ENCODE assay signal across 8 mouse cellular contexts in genomic region chr9:52167506-52167862, GRCm38 (mm10). TPM values are rescaled to one million over a fixed set of nuclear protein-coding genes. Genes with fewer than 3 reads are reported as not detected.
DNase-seq lines count a peak whose midpoint lies in the region; ATAC-seq and TF ChIP-seq lines count a peak whose summit lies in the region.

No protein-coding gene starts in this region.

- 4% methylated on average over 8 of the region's 8 CpGs for WGBS in kidney, embryonic 14.5 days
- WGBS in forebrain, embryonic 12.5 days: under 1% methylated on average over 8 of the region's 8 CpGs
- 12% methylated on average over 8 of the region's 8 CpGs for WGBS in liver, embryonic 14.5 days (ENCODE audit: insufficient replicate concordance)

- H3K9ac ChIP-seq in kidney, embryonic 14.5 days (ENCODE audit: low read depth, low read length): peak overlapping the region; percentile 87
- H3K9ac ChIP-seq in forebrain, embryonic 12.5 days: peak overlapping the region; percentile 99
- H3K9ac ChIP-seq in liver, embryonic 14.5 days (replicated peaks): no peak overlapping the region

- peaks cover 12% of the 10 kb centered on the region; the same call in 1 of the 2 replicates for H3K4me1 ChIP-seq in kidney, embryonic 14.5 days (ENCODE audit: control insufficient read depth, insufficient read depth, low read length)
- H3K4me1 ChIP-seq in G1E (ENCODE audit: insufficient read depth, low read depth, low read length): peaks cover 65% of the 10 kb centered on the region
- H3K4me1 ChIP-seq in forebrain, embryonic 12.5 days: peaks cover 34% of the 10 kb centered on the region
- H3K4me1 ChIP-seq in liver, embryonic 14.5 days (replicated peaks; ENCODE audit: control insufficient read depth in 2 of 2, insufficient read depth in 2 of 2, low read length in 1 of 2): peaks cover 3 to 6% of the 10 kb centered on the region in 2 experiments; a peak in 3 of 4 replicates

- DNase-seq in kidney, adult 9 months: no peak
- no peak for DNase-seq in G1E (ENCODE audit: low spot score)
- DNase-seq in liver, embryonic 14.5 days (ENCODE audit: low read depth in 3 of 3, low spot score in 3 of 3): no peak
- DNase-seq in adrenal gland, adult (ENCODE audit: inconsistent age in 2 of 2, low spot score in 1 of 2): no peak
- DNase-seq in T-cell, adult 2 months (ENCODE audit: low spot score): no peak
- no peak for DNase-seq in right cerebral cortex, postnatal 14 days

- no peaks in the 10 kb centered on the region for H3K36me3 ChIP-seq in kidney, embryonic 14.5 days (ENCODE audit: control insufficient read depth, insufficient read depth, low read length)
- H3K36me3 ChIP-seq in G1E (replicated peaks): peaks cover 14% of the 10 kb centered on the region
- H3K36me3 ChIP-seq in forebrain, embryonic 12.5 days (replicated peaks): 0 out of 2 replicates have a peak, but pooled peaks cover 6% of the 10 kb centered on the region
- no peaks in the 10 kb centered on the region for H3K36me3 ChIP-seq in liver, embryonic 14.5 days (replicated peaks; ENCODE audit: control insufficient read depth, insufficient read depth, low read depth)

- TF ChIP-seq CTCF in G1E (IDR thresholded peaks at IDR 0.05; ENCODE audit: low read depth, low read length): no peak
- TF ChIP-seq CTCF in liver, embryonic 14.5 days (IDR thresholded peaks at IDR 0.05; ENCODE audit: low read depth): no peak

- H3K27ac ChIP-seq in kidney, embryonic 14.5 days (ENCODE audit: low read depth, low read length): peak overlapping the region; percentile 85
- peak overlapping the region; percentile 98 for H3K27ac ChIP-seq in forebrain, embryonic 12.5 days
- no peak overlapping the region for H3K27ac ChIP-seq in liver, embryonic 14.5 days

- peak overlapping the region; percentile 59 for H3K4me2 ChIP-seq in kidney, embryonic 14.5 days (replicated peaks; ENCODE audit: low read depth, low read length)
- peak overlapping the region; percentile 67 for H3K4me2 ChIP-seq in forebrain, embryonic 12.5 days
- H3K4me2 ChIP-seq in liver, embryonic 14.5 days (ENCODE audit: low read depth): peak overlapping the region; percentile 86

- no peaks in the 10 kb centered on the region for H3K9me3 ChIP-seq in kidney, embryonic 14.5 days (ENCODE audit: control insufficient read depth, low read length)
- H3K9me3 ChIP-seq in G1E (replicated peaks): no peaks in the 10 kb centered on the region
- H3K9me3 ChIP-seq in forebrain, embryonic 12.5 days: no peaks in the 10 kb centered on the region
- no peaks in the 10 kb centered on the region for H3K9me3 ChIP-seq in liver, embryonic 14.5 days (ENCODE audit: control insufficient read depth, low read length)

- peak overlapping the region; percentile 89 for H3K4me3 ChIP-seq in kidney, embryonic 14.5 days (ENCODE audit: low read length)
- peak overlapping the region; percentile 94 for H3K4me3 ChIP-seq in G1E (ENCODE audit: low read depth, low read length)
- H3K4me3 ChIP-seq in forebrain, embryonic 12.5 days (replicated peaks): peak overlapping the region; percentile 93
- H3K4me3 ChIP-seq in liver, embryonic 14.5 days (ENCODE audit: insufficient read depth in 1 of 2, low read depth in 2 of 2, low read length in 2 of 2): peak overlapping the region; percentile 60 to 69

- 0 out of 2 replicates have a peak, but pooled peaks cover 3% of the 10 kb centered on the region for H3K27me3 ChIP-seq in kidney, embryonic 14.5 days (ENCODE audit: control insufficient read depth, insufficient read depth, low read length)
- H3K27me3 ChIP-seq in G1E (ENCODE audit: insufficient read depth, low read length): no peaks in the 10 kb centered on the region
- peaks cover 12% of the 10 kb centered on the region; the same call in 1 of the 2 replicates for H3K27me3 ChIP-seq in forebrain, embryonic 12.5 days
- H3K27me3 ChIP-seq in liver, embryonic 14.5 days (ENCODE audit: control insufficient read depth, insufficient read depth, low read length): peaks cover 42% of the 10 kb centered on the region

- ATAC-seq in kidney, embryonic 14.5 days (ENCODE audit: low FRiP score, low TSS enrichment): no peak
- no peak for ATAC-seq in G1E (ENCODE audit: extremely low read depth, insufficient number of reproducible peaks, low FRiP score, poor library complexity, severe bottlenecking)
- peak; percentile 1; the same call in 1 of the 2 replicates for ATAC-seq in forebrain, embryonic 12.5 days (ENCODE audit: low FRiP score)
- no peak for ATAC-seq in liver, embryonic 14.5 days (ENCODE audit: insufficient read depth)

- TF ChIP-seq EP300 in liver, embryonic 14.5 days (IDR thresholded peaks at IDR 0.05; ENCODE audit: low read depth): no peak

RNA-seq across cellular contexts. Expression of gene Zc3h12c, which starts 0.9 kb away (rescaled TPM):
- polyA plus RNA-seq in kidney, embryonic 14.5 days (2014; fragmentation: Nextera tagmentation; extraction: Ambion mirVana): 5.4 and 5.5 TPM in 2 replicates
- total RNA-seq in G1E (2014; fragmentation: Nextera tagmentation): 16.7 and 17.5 TPM in 2 replicates
- 20.0 and 22.7 TPM in 2 replicates for total RNA-seq in G1E (2017)
- 0.42 and 0.63 TPM in 2 replicates for polyA plus RNA-seq in G1E (2012)
- polyA plus RNA-seq in forebrain, embryonic 12.5 days (2016; fragmentation: Nextera tagmentation; extraction: Ambion mirVana): 12.6 and 12.8 TPM in 2 replicates
- 0.29 and 0.38 TPM in 2 replicates for polyA plus RNA-seq in liver, embryonic 14.5 days (2012; rRNA removed)
- polyA plus RNA-seq in liver, embryonic 14.5 days (2014; fragmentation: Nextera tagmentation; extraction: Ambion mirVana): 0.53 and 0.61 TPM in 2 replicates
